Mouse (Mus musculus) hindbrain, embryonic 10.5 days (tissue): ENCODE data around the gene Wdtc1. TPM values are rescaled to one million over a fixed set of nuclear protein-coding genes. Genes with fewer than 3 reads are reported as not detected.

Experiments
- DNase-seq: peaks from one replicate; pipeline ENCODE4 v3.0.0-alpha.2; 2017; ENCODE audit warnings: low spot score
- H3K27ac ChIP-seq: fragments of 300-500 bp; sonication (generic); 2 replicates; pipeline ENCODE4 v1.5.1; 2016; ENCODE audit warnings: mild to moderate bottlenecking, moderate library complexity
- H3K27me3 ChIP-seq: fragments of 300-500 bp; sonication (generic); 2 replicates; pipeline ENCODE4 v1.6.1; 2016; ENCODE audit warnings: mild to moderate bottlenecking; ENCODE audit not compliant: poor library complexity, insufficient read depth, severe bottlenecking
- H3K36me3 ChIP-seq: fragments of 300-500 bp; sonication (generic); 2 replicates; pipeline ENCODE4 v1.6.1; 2016; ENCODE audit warnings: mild to moderate bottlenecking, moderate library complexity
- H3K4me1 ChIP-seq: fragments of 300-500 bp; sonication (generic); replicated peaks from 2 replicates; pipeline ENCODE4 v1.6.1; 2016; ENCODE audit warnings: mild to moderate bottlenecking
- H3K4me3 ChIP-seq: fragments of 300-500 bp; sonication (generic); 2 replicates; pipeline ENCODE4 v1.5.1; 2016; ENCODE audit warnings: mild to moderate bottlenecking, moderate library complexity
- H3K9me3 ChIP-seq: fragments of 300-500 bp; sonication (generic); 2 replicates; pipeline ENCODE4 v1.6.1; 2016; ENCODE audit warnings: mild to moderate bottlenecking, moderate library complexity
- WGBS: fragments of 180-500 bp; shearing (Covaris S2); methylation state at CpG from one replicate; pipeline ENCODE4 v1.1.7; 2016; 5-methylcytosine and 5-hydroxymethylcytosine counted together
- polyA plus RNA-seq: library from polyadenylated mRNA; unstranded; fragments of >200 nt; fragmentation: Nextera tagmentation; extraction: Ambion mirVana; gene quantifications from 2 replicates; pipeline ENCODE4 v1.2.1, GENCODE M21; 2016

Wdtc1 gene
- polyA plus RNA-seq, 1 experiment from 2014 or later, result 22.0 TPM

GRCm38 (mm10) chr4:133282656-133283055, 70.6 kb downstream of the Wdtc1 start:
- H3K9me3 ChIP-seq, result no peaks in the 10 kb centered on the region
- WGBS, result 19% methylated on average over 4 of the region's 4 CpGs
- H3K27me3 ChIP-seq, result no peaks in the 10 kb centered on the region
- DNase-seq, result peak; percentile 27
- H3K4me3 ChIP-seq, result peak overlapping the region; percentile 16; the same call in 1 of the 2 replicates
- H3K27ac ChIP-seq, result peak overlapping the region; percentile 82
- H3K36me3 ChIP-seq, result no peaks in the 10 kb centered on the region
- H3K4me1 ChIP-seq, result peaks cover 31% of the 10 kb centered on the region

- Histone ChIP-seq H3K4me1 (peaks cover 34% of the 10 kb centered on the region), H3K36me3 (no peaks in the 10 kb centered on the region), H3K4me3 (peak overlapping the region; percentile 16; the same call in 1 of the 2 replicates), H3K27me3 (no peaks in the 10 kb centered on the region), H3K9me3 (no peaks in the 10 kb centered on the region), H3K27ac (peak overlapping the region; percentile 82)
- WGBS, result 22% methylated on average over 5 of the region's 5 CpGs
- DNase-seq, result peak; percentile 70
These were observed 71.3 kb downstream of the Wdtc1 start for GRCm38 (mm10) chr4:133281951-133282481.

- no peak overlapping the region for H3K4me3 ChIP-seq
- H3K9me3 ChIP-seq, result no peaks in the 10 kb centered on the region
- H3K36me3 ChIP-seq, result no peaks in the 10 kb centered on the region
- H3K27ac ChIP-seq, result peak overlapping the region; percentile 82
- WGBS, result 47% methylated on average over 7 of the region's 7 CpGs
- H3K27me3 ChIP-seq, result no peaks in the 10 kb centered on the region
- DNase-seq, result no peak
- peaks cover 39% of the 10 kb centered on the region for H3K4me1 ChIP-seq
These were observed 71.8 kb downstream of the Wdtc1 start for GRCm38 (mm10) chr4:133281513-133281912.

- no peaks in the 10 kb centered on the region for H3K9me3 ChIP-seq
- no peak for DNase-seq
- no peaks in the 10 kb centered on the region for H3K27me3 ChIP-seq
- peaks cover 46% of the 10 kb centered on the region for H3K4me1 ChIP-seq
- 89% methylated on average over 3 of the region's 3 CpGs for WGBS
- H3K4me3 ChIP-seq, result peak overlapping the region; percentile 90
- H3K27ac ChIP-seq, result peak overlapping the region; percentile 93
- H3K36me3 ChIP-seq, result peaks cover 23% of the 10 kb centered on the region
These were observed 74.8 kb downstream of the Wdtc1 start for GRCm38 (mm10) chr4:133278482-133278881.

GRCm38 (mm10) chr4:133278067-133278466, 75.2 kb downstream of the Wdtc1 start:
- no peaks in the 10 kb centered on the region for H3K27me3 ChIP-seq
- peaks cover 27% of the 10 kb centered on the region for H3K36me3 ChIP-seq
- peak overlapping the region; percentile 93 for H3K27ac ChIP-seq
- H3K4me3 ChIP-seq, result peak overlapping the region; percentile 90
- H3K4me1 ChIP-seq, result peaks cover 44% of the 10 kb centered on the region
- 34% methylated on average over 6 of the region's 6 CpGs for WGBS
- no peaks in the 10 kb centered on the region for H3K9me3 ChIP-seq
- DNase-seq, result no peak

- Histone ChIP-seq H3K27ac (peak within 1 kb of the TSS; percentile 93), H3K4me1 (peaks cover 37% of the 10 kb centered on the region), H3K27me3 (no peaks in the 10 kb centered on the region), H3K36me3 (peaks cover 29% of the 10 kb centered on the region), H3K9me3 (no peaks in the 10 kb centered on the region), H3K4me3 (peak within 1 kb of the TSS; percentile 90)
- peak; percentile 96 for DNase-seq
- WGBS, result under 1% methylated on average over 73 of the region's 73 CpGs
These were observed 75.9 kb downstream of the Wdtc1 start, which contains the start of gene Tmem222 for GRCm38 (mm10) chr4:133277104-133278026. TSS of gene Tmem222 (minus strand) at chr4:133277792.

GRCm38 (mm10) chr4:133270929-133271328, 82.4 kb downstream of the Wdtc1 start:
- 89% methylated on average over 9 of the region's 9 CpGs for WGBS
- no peak overlapping the region for H3K27ac ChIP-seq
- H3K4me1 ChIP-seq, result peaks cover 6% of the 10 kb centered on the region
- H3K9me3 ChIP-seq, result no peaks in the 10 kb centered on the region
- H3K4me3 ChIP-seq, result no peak overlapping the region
- H3K27me3 ChIP-seq, result no peaks in the 10 kb centered on the region
- no peak for DNase-seq
- peaks cover 80% of the 10 kb centered on the region for H3K36me3 ChIP-seq

GRCm38 (mm10) chr4:133269596-133269995, 83.7 kb downstream of the Wdtc1 start:
- H3K9me3 ChIP-seq, result peaks cover 2% of the 10 kb centered on the region; the same call in 1 of the 2 replicates
- peaks cover 81% of the 10 kb centered on the region for H3K36me3 ChIP-seq
- H3K4me3 ChIP-seq, result no peak overlapping the region
- WGBS, result 96% methylated on average over 3 of the region's 3 CpGs
- no peak for DNase-seq
- no peaks in the 10 kb centered on the region for H3K27me3 ChIP-seq
- no peak overlapping the region for H3K27ac ChIP-seq
- no peaks in the 10 kb centered on the region for H3K4me1 ChIP-seq

GRCm38 (mm10) chr4:133268931-133269330, 84.3 kb downstream of the Wdtc1 start:
- H3K36me3 ChIP-seq, result peaks cover 81% of the 10 kb centered on the region
- no peak overlapping the region for H3K4me3 ChIP-seq
- H3K4me1 ChIP-seq, result no peaks in the 10 kb centered on the region
- DNase-seq, result no peak
- 92% methylated on average over 3 of the region's 3 CpGs for WGBS
- H3K9me3 ChIP-seq, result peaks cover 9% of the 10 kb centered on the region; the same call in 1 of the 2 replicates
- no peaks in the 10 kb centered on the region for H3K27me3 ChIP-seq
- H3K27ac ChIP-seq, result no peak overlapping the region

- no peak overlapping the region for H3K4me3 ChIP-seq
- DNase-seq, result no peak
- no peak overlapping the region for H3K27ac ChIP-seq
- no peaks in the 10 kb centered on the region for H3K27me3 ChIP-seq
- H3K4me1 ChIP-seq, result peaks cover 11% of the 10 kb centered on the region
- peaks cover 83% of the 10 kb centered on the region for H3K36me3 ChIP-seq
- 93% methylated on average over 12 of the region's 12 CpGs for WGBS
- peaks cover 15% of the 10 kb centered on the region; the same call in 1 of the 2 replicates for H3K9me3 ChIP-seq
These were observed 86.9 kb downstream of the Wdtc1 start for GRCm38 (mm10) chr4:133266248-133266880.

- DNase-seq, result no peak
- H3K27ac ChIP-seq, result no peak overlapping the region
- peaks cover 79% of the 10 kb centered on the region for H3K36me3 ChIP-seq
- peaks cover 15% of the 10 kb centered on the region; the same call in 1 of the 2 replicates for H3K9me3 ChIP-seq
- no peak overlapping the region for H3K4me3 ChIP-seq
- WGBS, result 96% methylated on average over 4 of the region's 4 CpGs
- peaks cover 11% of the 10 kb centered on the region for H3K4me1 ChIP-seq
- no peaks in the 10 kb centered on the region; the same call in 1 of the 2 replicates for H3K27me3 ChIP-seq
These were observed 87.5 kb downstream of the Wdtc1 start for GRCm38 (mm10) chr4:133265759-133266158.

- Histone ChIP-seq H3K36me3 (peaks cover 75% of the 10 kb centered on the region), H3K27ac (no peak overlapping the region), H3K9me3 (peaks cover 15% of the 10 kb centered on the region; the same call in 1 of the 2 replicates), H3K4me1 (peaks cover 11% of the 10 kb centered on the region), H3K27me3 (no peaks in the 10 kb centered on the region; the same call in 1 of the 2 replicates), H3K4me3 (no peak overlapping the region)
- WGBS, result 99% methylated on average over 3 of the region's 3 CpGs
- no peak for DNase-seq
These were observed 88.0 kb downstream of the Wdtc1 start for GRCm38 (mm10) chr4:133265297-133265696.
